Mouse (Mus musculus): Measurements from ENCODE around the gene Tcp11l1. TPM values are rescaled to one million over a fixed set of nuclear protein-coding genes. Genes with fewer than 3 reads are reported as not detected.

Gene Tcp11l1
- total RNA-seq, 1 experiment, result 8.3 TPM

- H3K4me1 ChIP-seq (ENCODE audit: control insufficient read depth in 2 of 2, insufficient read depth in 2 of 2, low read length in 2 of 2, poor library complexity in 1 of 2), result peaks cover 0 to 4% of the 10 kb centered on the region in 2 experiments; a peak in 2 of 4 replicates
- peak; percentile 34 for DNase-seq (ENCODE audit: low read depth, low spot score)
- H3K36me3 ChIP-seq (ENCODE audit: control insufficient read depth, insufficient read depth, low read length, poor library complexity, severe bottlenecking), result no peaks in the 10 kb centered on the region
- H3K9me3 ChIP-seq (ENCODE audit: control insufficient read depth, insufficient read depth, low read depth, low read length), result no peaks in the 10 kb centered on the region
- no peak overlapping the region for H3K4me3 ChIP-seq (ENCODE audit: insufficient read depth in 1 of 2, low read depth in 1 of 2, low read length in 2 of 2, poor library complexity in 1 of 2, severe bottlenecking in 1 of 2)
- TF ChIP-seq ZC3H11A (IDR thresholded peaks at IDR 0.05; ENCODE audit: borderline replicate concordance, low read depth, low read length) (no peak), HCFC1 (IDR thresholded peaks at IDR 0.05; ENCODE audit: borderline replicate concordance, insufficient read depth, low read length) (no peak), MAFK (IDR thresholded peaks at IDR 0.05; ENCODE audit: insufficient read depth, low read depth, low read length) (no peak), CHD2 (IDR thresholded peaks at IDR 0.05; ENCODE audit: low read depth, low read length) (no peak), ZNF384 (IDR thresholded peaks at IDR 0.05; ENCODE audit: low read depth, low read length) (no peak)
- in situ Hi-C loops (cut with MboI; ENCODE audit: low sequenced_read_pairs in 2 of 2, unreplicated experiment in 2 of 2), result no loop called here
- no peak overlapping the region for H3K9ac ChIP-seq (ENCODE audit: insufficient read depth, low read depth, low read length, poor library complexity, severe bottlenecking)
- H3K27ac ChIP-seq (ENCODE audit: insufficient read depth, low read depth, low read length, poor library complexity, severe bottlenecking), result no peak overlapping the region
Measured at GRCm38 (mm10) chr2:104743971-104744370, 32.0 kb upstream of the Tcp11l1 start.

GRCm38 (mm10) chr2:104743160-104743559 is 31.2 kb upstream of the Tcp11l1 start:
- Histone ChIP-seq H3K36me3 (ENCODE audit: control insufficient read depth, insufficient read depth, low read length, poor library complexity, severe bottlenecking) (no peaks in the 10 kb centered on the region), H3K4me3 (ENCODE audit: insufficient read depth in 1 of 2, low read depth in 1 of 2, low read length in 2 of 2, poor library complexity in 1 of 2, severe bottlenecking in 1 of 2) (peak overlapping the region; percentile 30 to 86; a peak in 3 of 4 replicates), H3K9me3 (ENCODE audit: control insufficient read depth, insufficient read depth, low read depth, low read length) (no peaks in the 10 kb centered on the region), H3K9ac (ENCODE audit: insufficient read depth, low read depth, low read length, poor library complexity, severe bottlenecking) (no peak overlapping the region; the same call in 1 of the 2 replicates), H3K4me1 (ENCODE audit: control insufficient read depth in 2 of 2, insufficient read depth in 2 of 2, low read length in 2 of 2, poor library complexity in 1 of 2) (peaks cover 0 to 4% of the 10 kb centered on the region in 2 experiments; a peak in 2 of 4 replicates), H3K27ac (ENCODE audit: insufficient read depth, low read depth, low read length, poor library complexity, severe bottlenecking) (no peak overlapping the region)
- TF ChIP-seq ZNF384 (IDR thresholded peaks at IDR 0.05; ENCODE audit: low read depth, low read length) (no peak), CHD2 (IDR thresholded peaks at IDR 0.05; ENCODE audit: low read depth, low read length) (no peak), ZC3H11A (IDR thresholded peaks at IDR 0.05; ENCODE audit: borderline replicate concordance, low read depth, low read length) (no peak), MAFK (IDR thresholded peaks at IDR 0.05; ENCODE audit: insufficient read depth, low read depth, low read length) (no peak), HCFC1 (IDR thresholded peaks at IDR 0.05; ENCODE audit: borderline replicate concordance, insufficient read depth, low read length) (no peak)
- in situ Hi-C loops (cut with MboI; ENCODE audit: low sequenced_read_pairs in 2 of 2, unreplicated experiment in 2 of 2), result no loop called here
- DNase-seq (ENCODE audit: low read depth, low spot score), result no peak

DNA sequence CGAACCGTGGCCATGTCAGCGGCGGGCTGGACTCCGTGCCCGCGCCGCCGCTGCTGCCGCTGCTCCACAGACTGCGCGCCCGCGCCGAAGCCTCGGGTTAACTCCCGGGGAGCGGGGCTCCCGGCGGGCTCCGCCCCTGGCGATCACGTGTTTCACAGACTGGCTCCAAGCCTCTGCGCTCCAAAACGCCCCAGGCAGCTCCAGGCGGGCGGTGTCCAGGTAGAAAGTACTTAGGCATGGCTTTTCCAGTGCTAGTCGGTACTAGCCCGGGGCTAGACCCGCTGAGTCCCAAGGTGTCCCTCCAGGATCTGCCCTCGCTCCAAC is 30.7 kb upstream of the Tcp11l1 start, which contains the start of gene Depdc7:
Depdc7 (minus strand) TSS at position 138 of the 324 bp plus-strand sequence.
- in situ Hi-C loops (cut with MboI; ENCODE audit: low sequenced_read_pairs in 2 of 2, unreplicated experiment in 2 of 2), result no loop called here
- Histone ChIP-seq H3K4me3 (ENCODE audit: insufficient read depth in 1 of 2, low read depth in 1 of 2, low read length in 2 of 2, poor library complexity in 1 of 2, severe bottlenecking in 1 of 2) (peak within 1 kb of the TSS; percentile 86 to 95), H3K9ac (ENCODE audit: insufficient read depth, low read depth, low read length, poor library complexity, severe bottlenecking) (peak within 1 kb of the TSS; percentile 91), H3K9me3 (ENCODE audit: control insufficient read depth, insufficient read depth, low read depth, low read length) (no peaks in the 10 kb centered on the region), H3K27ac (ENCODE audit: insufficient read depth, low read depth, low read length, poor library complexity, severe bottlenecking) (no peak within 1 kb of the TSS), H3K4me1 (ENCODE audit: control insufficient read depth in 2 of 2, insufficient read depth in 2 of 2, low read length in 2 of 2, poor library complexity in 1 of 2) (peaks cover 0 to 4% of the 10 kb centered on the region in 2 experiments; a peak in 2 of 4 replicates), H3K36me3 (ENCODE audit: control insufficient read depth, insufficient read depth, low read length, poor library complexity, severe bottlenecking) (no peaks in the 10 kb centered on the region)
- TF ChIP-seq CHD2 (IDR thresholded peaks at IDR 0.05; ENCODE audit: low read depth, low read length), result no peak
- TF ChIP-seq ZNF384 (IDR thresholded peaks at IDR 0.05; ENCODE audit: low read depth, low read length), result no peak
- TF ChIP-seq HCFC1 (IDR thresholded peaks at IDR 0.05; ENCODE audit: borderline replicate concordance, insufficient read depth, low read length), result no peak
- no peak for TF ChIP-seq MAFK (IDR thresholded peaks at IDR 0.05; ENCODE audit: insufficient read depth, low read depth, low read length)
- TF ChIP-seq ZC3H11A (IDR thresholded peaks at IDR 0.05; ENCODE audit: borderline replicate concordance, low read depth, low read length), result no peak
- DNase-seq (ENCODE audit: low read depth, low spot score), result peak; percentile 93

DNA sequence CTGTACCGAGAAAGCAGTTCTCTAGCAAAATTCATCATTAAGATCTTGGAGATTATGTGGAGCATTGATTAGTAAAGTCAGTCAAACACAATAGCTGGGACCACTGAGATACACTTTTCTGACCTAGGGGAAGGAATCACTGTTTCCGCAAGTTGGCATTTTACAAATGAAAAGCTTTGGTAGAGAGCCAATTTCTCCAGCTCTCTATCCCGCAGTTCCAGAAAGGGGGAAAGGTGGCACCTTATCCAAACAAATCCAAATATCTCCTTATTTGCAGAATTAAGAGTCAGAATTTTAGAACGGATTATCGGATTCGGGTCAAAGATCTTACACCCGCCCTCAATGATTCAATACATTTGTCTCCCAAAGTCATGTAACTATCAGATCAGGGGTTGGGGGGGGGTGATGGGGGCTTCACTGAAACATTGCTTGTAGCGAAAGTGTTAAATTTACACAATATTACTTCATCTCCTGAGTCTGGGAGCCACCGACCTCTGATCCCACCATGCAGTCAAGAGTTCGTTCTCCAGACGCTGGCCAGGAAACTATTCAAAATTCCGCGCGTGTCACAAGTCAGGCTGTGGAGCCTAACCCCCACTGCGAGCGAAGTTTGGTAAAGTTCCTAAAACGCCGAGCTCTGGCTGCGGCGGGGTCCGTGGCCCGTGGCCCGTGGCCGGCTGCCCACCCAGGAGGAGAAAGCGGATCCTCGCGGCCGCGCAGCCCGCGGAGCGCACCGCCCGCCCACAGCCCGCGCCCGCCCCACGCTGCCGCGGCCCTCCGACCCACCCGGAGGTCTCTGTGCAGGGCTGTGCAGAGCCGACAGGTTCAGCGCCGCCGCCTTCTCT is 30.1 kb upstream of the Tcp11l1 start:
- H3K36me3 ChIP-seq (ENCODE audit: control insufficient read depth, insufficient read depth, low read length, poor library complexity, severe bottlenecking), result no peaks in the 10 kb centered on the region
- no peak for DNase-seq (ENCODE audit: low read depth, low spot score)
- H3K27ac ChIP-seq (ENCODE audit: insufficient read depth, low read depth, low read length, poor library complexity, severe bottlenecking), result no peak overlapping the region
- H3K4me3 ChIP-seq (ENCODE audit: insufficient read depth in 1 of 2, low read depth in 1 of 2, low read length in 2 of 2, poor library complexity in 1 of 2, severe bottlenecking in 1 of 2), result peak overlapping the region; percentile 86 to 95
- TF ChIP-seq ZC3H11A (IDR thresholded peaks at IDR 0.05; ENCODE audit: borderline replicate concordance, low read depth, low read length) (no peak), MAFK (IDR thresholded peaks at IDR 0.05; ENCODE audit: insufficient read depth, low read depth, low read length) (no peak), ZNF384 (IDR thresholded peaks at IDR 0.05; ENCODE audit: low read depth, low read length) (no peak), CHD2 (IDR thresholded peaks at IDR 0.05; ENCODE audit: low read depth, low read length) (no peak), HCFC1 (IDR thresholded peaks at IDR 0.05; ENCODE audit: borderline replicate concordance, insufficient read depth, low read length) (no peak)
- peak overlapping the region; percentile 91 for H3K9ac ChIP-seq (ENCODE audit: insufficient read depth, low read depth, low read length, poor library complexity, severe bottlenecking)
- H3K4me1 ChIP-seq (ENCODE audit: control insufficient read depth in 2 of 2, insufficient read depth in 2 of 2, low read length in 2 of 2, poor library complexity in 1 of 2), result peaks cover 0 to 4% of the 10 kb centered on the region in 2 experiments; a peak in 2 of 4 replicates
- no peaks in the 10 kb centered on the region for H3K9me3 ChIP-seq (ENCODE audit: control insufficient read depth, insufficient read depth, low read depth, low read length)
- in situ Hi-C loops (cut with MboI; ENCODE audit: low sequenced_read_pairs in 2 of 2, unreplicated experiment in 2 of 2), result no loop called here

Data from ES-E14 (cell line).